Mouse (Mus musculus): ENCODE results near the gene Smad6. TPM values are rescaled to one million over a fixed set of nuclear protein-coding genes. Genes with fewer than 3 reads are reported as not detected.

Smad6 gene
- total and polyA plus RNA-seq, 2 experiments = 4.1 to 12.6 TPM

DNA sequence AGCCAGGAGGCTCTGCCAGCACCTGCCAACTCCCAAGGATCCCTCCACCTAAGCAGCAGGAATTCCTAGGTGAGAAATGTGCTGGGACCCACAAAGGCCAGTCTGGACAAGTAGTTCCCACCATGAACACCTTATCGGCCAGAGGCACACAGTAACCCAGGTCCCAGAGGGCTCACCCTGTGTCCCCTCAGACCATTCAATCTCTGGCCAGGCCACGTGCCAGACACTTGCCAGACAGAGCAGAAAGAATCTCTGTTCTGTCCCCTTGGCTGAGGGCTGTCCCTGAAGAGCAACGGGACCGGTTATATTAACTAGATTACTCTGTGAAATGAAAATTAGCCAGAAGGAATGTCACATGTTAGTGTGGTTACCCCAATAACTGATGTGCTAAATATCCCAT is 39.9 kb downstream of the Smad6 start:
- Histone ChIP-seq H3K4me1 (ENCODE audit: control insufficient read depth, insufficient read depth, low read length) (peaks cover 14% of the 10 kb centered on the region), H3K27me3 (ENCODE audit: control insufficient read depth, insufficient read depth, low read length) (no peaks in the 10 kb centered on the region), H3K36me3 (ENCODE audit: control insufficient read depth, insufficient read depth, low read length) (no peaks in the 10 kb centered on the region), H3K79me2 (ENCODE audit: control insufficient read depth, insufficient read depth, low read length) (peaks cover 25% of the 10 kb centered on the region; the same call in 1 of the 2 replicates), H3K4me3 (ENCODE audit: insufficient read depth, low read depth, low read length) (no peak overlapping the region), H3K9ac (ENCODE audit: low read depth, low read length) (no peak overlapping the region), H3K27ac (replicated peaks; ENCODE audit: insufficient read depth, low read depth, low read length) (no peak overlapping the region)
- no peak for TF ChIP-seq CTCF (IDR thresholded peaks at IDR 0.05; ENCODE audit: low read depth, low read length)
- TF ChIP-seq POLR2A (IDR thresholded peaks at IDR 0.05; ENCODE audit: extremely low read depth, insufficient read depth, low read length) = no peak
- 87% methylated on average over 4 of the region's 4 CpGs for WGBS
- DNase-seq (ENCODE audit: extremely low read depth, low read depth, low spot score) = no peak

DNA sequence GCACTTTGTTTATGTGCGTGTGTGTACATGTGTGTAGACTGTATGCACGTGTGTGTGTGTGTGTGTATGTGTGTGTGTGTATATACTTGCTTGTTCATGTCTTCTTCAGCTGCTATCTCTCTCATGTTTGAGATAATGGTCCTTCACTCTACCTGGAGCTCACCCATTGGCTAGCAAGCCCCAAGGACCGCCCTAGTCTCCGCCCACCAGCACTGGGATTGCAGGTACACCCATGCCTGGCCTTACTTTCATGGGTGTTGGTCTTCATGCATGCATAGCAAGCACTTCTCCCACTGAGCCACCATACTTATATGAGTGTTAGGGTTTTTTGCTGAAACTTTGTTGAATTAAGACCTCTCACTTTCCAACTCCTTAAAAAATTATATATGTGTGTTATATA is 40.5 kb downstream of the Smad6 start:
- H3K9ac ChIP-seq (ENCODE audit: low read depth, low read length) = no peak overlapping the region
- WGBS = 84% methylated on average over 4 of the region's 4 CpGs
- no peak overlapping the region for H3K27ac ChIP-seq (replicated peaks; ENCODE audit: insufficient read depth, low read depth, low read length)
- H3K4me3 ChIP-seq (ENCODE audit: insufficient read depth, low read depth, low read length) = no peak overlapping the region
- no peak for DNase-seq (ENCODE audit: extremely low read depth, low read depth, low spot score)
- H3K36me3 ChIP-seq (ENCODE audit: control insufficient read depth, insufficient read depth, low read length) = no peaks in the 10 kb centered on the region
- H3K27me3 ChIP-seq (ENCODE audit: control insufficient read depth, insufficient read depth, low read length) = no peaks in the 10 kb centered on the region
- TF ChIP-seq POLR2A (IDR thresholded peaks at IDR 0.05; ENCODE audit: extremely low read depth, insufficient read depth, low read length) (no peak), CTCF (IDR thresholded peaks at IDR 0.05; ENCODE audit: low read depth, low read length) (no peak)
- peaks cover 14% of the 10 kb centered on the region for H3K4me1 ChIP-seq (ENCODE audit: control insufficient read depth, insufficient read depth, low read length)
- peaks cover 26% of the 10 kb centered on the region; the same call in 1 of the 2 replicates for H3K79me2 ChIP-seq (ENCODE audit: control insufficient read depth, insufficient read depth, low read length)

- H3K27ac ChIP-seq (replicated peaks; ENCODE audit: insufficient read depth, low read depth, low read length) = no peak overlapping the region
- H3K79me2 ChIP-seq (ENCODE audit: control insufficient read depth, insufficient read depth, low read length) = peaks cover 33% of the 10 kb centered on the region; the same call in 1 of the 2 replicates
- WGBS = 79% methylated on average over 18 of the region's 18 CpGs
- TF ChIP-seq POLR2A (IDR thresholded peaks at IDR 0.05; ENCODE audit: extremely low read depth, insufficient read depth, low read length) (no peak), CTCF (IDR thresholded peaks at IDR 0.05; ENCODE audit: low read depth, low read length) (no peak)
- DNase-seq (ENCODE audit: extremely low read depth, low read depth, low spot score) = no peak
- H3K9ac ChIP-seq (ENCODE audit: low read depth, low read length) = no peak overlapping the region
- peaks cover 14% of the 10 kb centered on the region for H3K4me1 ChIP-seq (ENCODE audit: control insufficient read depth, insufficient read depth, low read length)
- H3K4me3 ChIP-seq (ENCODE audit: insufficient read depth, low read depth, low read length) = no peak overlapping the region
- H3K27me3 ChIP-seq (ENCODE audit: control insufficient read depth, insufficient read depth, low read length) = no peaks in the 10 kb centered on the region
- no peaks in the 10 kb centered on the region for H3K36me3 ChIP-seq (ENCODE audit: control insufficient read depth, insufficient read depth, low read length)
Measured at GRCm38 (mm10) chr9:63980179-63981086, 41.4 kb downstream of the Smad6 start.

- Histone ChIP-seq H3K9ac (ENCODE audit: low read depth, low read length) (no peak overlapping the region), H3K36me3 (ENCODE audit: control insufficient read depth, insufficient read depth, low read length) (no peaks in the 10 kb centered on the region), H3K27ac (replicated peaks; ENCODE audit: insufficient read depth, low read depth, low read length) (no peak overlapping the region), H3K27me3 (ENCODE audit: control insufficient read depth, insufficient read depth, low read length) (no peaks in the 10 kb centered on the region), H3K79me2 (ENCODE audit: control insufficient read depth, insufficient read depth, low read length) (peaks cover 30% of the 10 kb centered on the region; the same call in 1 of the 2 replicates), H3K4me3 (ENCODE audit: insufficient read depth, low read depth, low read length) (no peak overlapping the region), H3K4me1 (ENCODE audit: control insufficient read depth, insufficient read depth, low read length) (peaks cover 13% of the 10 kb centered on the region)
- WGBS = 2% methylated on average over 2 of the region's 2 CpGs
- TF ChIP-seq CTCF (IDR thresholded peaks at IDR 0.05; ENCODE audit: low read depth, low read length) (no peak), POLR2A (IDR thresholded peaks at IDR 0.05; ENCODE audit: extremely low read depth, insufficient read depth, low read length) (no peak)
- DNase-seq (ENCODE audit: extremely low read depth, low read depth, low spot score) = peak; percentile 86
Measured at GRCm38 (mm10) chr9:63979275-63979674, 42.6 kb downstream of the Smad6 start.

- TF ChIP-seq CTCF (IDR thresholded peaks at IDR 0.05; ENCODE audit: low read depth, low read length) (no peak), POLR2A (IDR thresholded peaks at IDR 0.05; ENCODE audit: extremely low read depth, insufficient read depth, low read length) (no peak)
- Histone ChIP-seq H3K27ac (replicated peaks; ENCODE audit: insufficient read depth, low read depth, low read length) (no peak overlapping the region), H3K79me2 (ENCODE audit: control insufficient read depth, insufficient read depth, low read length) (peaks cover 29% of the 10 kb centered on the region; the same call in 1 of the 2 replicates), H3K4me1 (ENCODE audit: control insufficient read depth, insufficient read depth, low read length) (peaks cover 11% of the 10 kb centered on the region), H3K27me3 (ENCODE audit: control insufficient read depth, insufficient read depth, low read length) (no peaks in the 10 kb centered on the region), H3K4me3 (ENCODE audit: insufficient read depth, low read depth, low read length) (no peak overlapping the region), H3K9ac (ENCODE audit: low read depth, low read length) (no peak overlapping the region), H3K36me3 (ENCODE audit: control insufficient read depth, insufficient read depth, low read length) (no peaks in the 10 kb centered on the region)
- DNase-seq (ENCODE audit: extremely low read depth, low read depth, low spot score) = no peak
- WGBS = 75% methylated on average over 7 of the region's 7 CpGs
Measured at GRCm38 (mm10) chr9:63978682-63979081, 43.2 kb downstream of the Smad6 start.

DNA sequence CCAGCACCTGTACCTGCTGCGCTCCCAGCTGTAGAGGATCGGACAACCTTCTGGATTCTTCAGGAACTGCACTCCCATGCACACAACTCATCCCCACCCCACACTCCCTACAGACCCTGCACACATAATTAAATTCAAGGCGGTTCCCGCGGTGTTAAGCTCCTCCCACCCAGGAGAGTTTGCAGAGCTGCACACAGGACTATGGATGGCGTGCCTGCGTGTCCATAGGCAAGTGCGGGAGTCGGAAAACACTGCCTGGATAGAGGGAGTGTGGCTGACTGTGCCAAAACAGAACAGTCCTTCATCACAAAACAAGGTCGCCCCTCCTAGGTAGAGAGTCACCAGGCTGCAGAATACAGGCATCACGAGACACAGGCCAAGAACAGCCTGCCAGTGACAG is 45.9 kb downstream of the Smad6 start:
- no peak overlapping the region for H3K9ac ChIP-seq (ENCODE audit: low read depth, low read length)
- 66% methylated on average over 11 of the region's 11 CpGs for WGBS
- no peak for DNase-seq (ENCODE audit: extremely low read depth, low read depth, low spot score)
- peaks cover 7% of the 10 kb centered on the region for H3K4me1 ChIP-seq (ENCODE audit: control insufficient read depth, insufficient read depth, low read length)
- no peak overlapping the region for H3K27ac ChIP-seq (replicated peaks; ENCODE audit: insufficient read depth, low read depth, low read length)
- TF ChIP-seq CTCF (IDR thresholded peaks at IDR 0.05; ENCODE audit: low read depth, low read length) (no peak), POLR2A (IDR thresholded peaks at IDR 0.05; ENCODE audit: extremely low read depth, insufficient read depth, low read length) (no peak)
- peaks cover 13% of the 10 kb centered on the region; the same call in 1 of the 2 replicates for H3K79me2 ChIP-seq (ENCODE audit: control insufficient read depth, insufficient read depth, low read length)
- no peak overlapping the region for H3K4me3 ChIP-seq (ENCODE audit: insufficient read depth, low read depth, low read length)
- no peaks in the 10 kb centered on the region for H3K36me3 ChIP-seq (ENCODE audit: control insufficient read depth, insufficient read depth, low read length)
- H3K27me3 ChIP-seq (ENCODE audit: control insufficient read depth, insufficient read depth, low read length) = no peaks in the 10 kb centered on the region
